Mouse (Mus musculus) sigmoid colon, adult 10 weeks (tissue): ENCODE results near the gene Olfr170. TPM values are rescaled to one million over a fixed set of nuclear protein-coding genes. Genes with fewer than 3 reads are reported as not detected.

Experiments
- polyA plus RNA-seq: library from polyadenylated mRNA; stranded (reverse); fragments of 350-450 nt; fragmentation: Illumina TruSeq; extraction: RNeasy Lipid Tissue Mini Kit (QIAGEN cat#74804); gene quantifications from one replicate; pipeline ENCODE4 v1.2.3, GENCODE M21; 2014; ENCODE audit warnings: low read depth, low replicate concordance

Gene Olfr170
- not detected for polyA plus RNA-seq

GRCm38 (mm10) chr16:19611782-19612181, at the start of gene Olfr170:
TSS of gene Olfr170 (minus strand) at chr16:19611882.

GRCm38 (mm10) chr16:19629816-19630215, 18.1 kb upstream of the Olfr170 start, which contains the start of gene Olfr171:
TSS of gene Olfr171 (minus strand) at chr16:19629916.

GRCm38 (mm10) chr16:19571709-19572108, 40.0 kb downstream of the Olfr170 start, which contains the start of gene Olfr169:
TSS of gene Olfr169 (minus strand) at chr16:19571809.

Other genes with a start within 250 kb of the Olfr170 start
- gene Olfr165, start 188.7 kb downstream of the Olfr170 start, polyA plus RNA-seq = 46.3 TPM
- 0.54 TPM for gene Olfr166, start 128.2 kb downstream of the Olfr170 start, polyA plus RNA-seq
- gene Olfr167, start 89.6 kb downstream of the Olfr170 start, polyA plus RNA-seq = not detected
- gene Olfr168, start 76.3 kb downstream of the Olfr170 start, polyA plus RNA-seq = not detected
- gene Olfr169, start 40.1 kb downstream of the Olfr170 start, polyA plus RNA-seq = not detected
- not detected for gene Olfr171, start 18.0 kb upstream of the Olfr170 start, polyA plus RNA-seq
- gene Lamp3, start 94.5 kb upstream of the Olfr170 start, polyA plus RNA-seq = 0.16 TPM
- gene B3gnt5, start 148.3 kb upstream of the Olfr170 start, polyA plus RNA-seq = 227 TPM